Mouse (Mus musculus) intestine, embryonic 14.5 days (tissue): ENCODE measurements at regions not wholly inside any gene's neighbourhood (a gene's known extent, or its start where the extent isn't known, plus 50 kb on each side); places are given as distances from the start of the nearest gene placed in this dataset.

ENCODE experiments used
- ATAC-seq: fragments of 200-750 bp; cut with Nextera tagmentation; replicated peaks from 2 replicates; pipeline ENCODE4 v1.8.0; 2017; ENCODE audit warnings: low read depth, moderate number of reproducible peaks, moderate TSS enrichment, moderate library complexity; ENCODE audit not compliant: low FRiP score, low TSS enrichment
- DNase-seq: peaks from one replicate; pipeline ENCODE4 v3.0.0-alpha.2; 2018; ENCODE audit warnings: low spot score
- H3K27ac ChIP-seq: fragments of 300-500 bp; sonication (generic); 2 replicates; pipeline ENCODE4 v1.5.1; 2014; ENCODE audit warnings: low read depth, mild to moderate bottlenecking, control low read depth
- H3K27me3 ChIP-seq: fragments of 300-500 bp; sonication (generic); replicated peaks from 2 replicates; pipeline ENCODE4 v1.6.1; 2014; ENCODE audit warnings: low read length, control low read depth; ENCODE audit not compliant: control insufficient read depth, insufficient read depth
- H3K36me3 ChIP-seq: fragments of 300-500 bp; sonication (generic); 2 replicates; pipeline ENCODE4 v1.6.1; 2014; ENCODE audit warnings: low read length, control low read depth; ENCODE audit not compliant: control insufficient read depth, insufficient read depth
- H3K4me1 ChIP-seq: fragments of 300-500 bp; sonication (generic); replicated peaks from 2 replicates; pipeline ENCODE4 v1.6.1; 2014; ENCODE audit warnings: low read length, control low read depth, mixed read lengths; ENCODE audit not compliant: control insufficient read depth, insufficient read depth
- H3K4me2 ChIP-seq: fragments of 300-500 bp; sonication (generic); 2 replicates; pipeline ENCODE4 v1.6.1; 2014; ENCODE audit warnings: low read length
- H3K4me3 ChIP-seq: fragments of 300-500 bp; sonication (generic); 2 replicates; pipeline ENCODE4 v1.5.1; 2014; ENCODE audit warnings: low read depth, low read length, control low read depth, mixed read lengths
- H3K9ac ChIP-seq: fragments of 300-500 bp; sonication (generic); 2 replicates; pipeline ENCODE4 v1.6.1; 2014; ENCODE audit warnings: mild to moderate bottlenecking, low read length
- H3K9me3 ChIP-seq: fragments of 300-500 bp; sonication (generic); 2 replicates; pipeline ENCODE4 v1.6.1; 2016; ENCODE audit warnings: low read length, control low read depth; ENCODE audit not compliant: control insufficient read depth
- WGBS: fragments of 180-500 bp; shearing (Covaris S2); extraction: QIAGEN DNeasy Blood & Tissue Kit; methylation state at CpG from one replicate; pipeline ENCODE4 v1.1.7; 2014; 5-methylcytosine and 5-hydroxymethylcytosine counted together

GRCm38 (mm10) chr11:20882756-20883155, 51.9 kb upstream of the Lgalsl start:
- no peak for DNase-seq
- no peak overlapping the region for H3K9ac ChIP-seq
- WGBS: 16% methylated on average over 1 of the region's 1 CpGs

GRCm38 (mm10) chr11:20883907-20884306, 53.1 kb upstream of the Lgalsl start:
- Histone ChIP-seq H3K9me3 (no peaks in the 10 kb centered on the region), H3K4me1 (no peaks in the 10 kb centered on the region), H3K4me3 (no peak overlapping the region), H3K27me3 (no peaks in the 10 kb centered on the region), H3K9ac (no peak overlapping the region), H3K4me2 (no peak overlapping the region), H3K27ac (no peak overlapping the region), H3K36me3 (no peaks in the 10 kb centered on the region)
- WGBS: 64% methylated on average over 2 of the region's 2 CpGs
- ATAC-seq (no peak), DNase-seq (no peak)

More at GRCm38 (mm10) chr11:20882756-20883155, 51.9 kb upstream of the Lgalsl start:
- Histone ChIP-seq H3K27me3 (no peaks in the 10 kb centered on the region), H3K9me3 (no peaks in the 10 kb centered on the region), H3K4me1 (no peaks in the 10 kb centered on the region), H3K4me2 (no peak overlapping the region), H3K4me3 (no peak overlapping the region), H3K36me3 (no peaks in the 10 kb centered on the region), H3K27ac (no peak overlapping the region)
- no peak for ATAC-seq

GRCm38 (mm10) chr11:20887044-20887443, 56.2 kb upstream of the Lgalsl start:
- Histone ChIP-seq H3K4me1 (no peaks in the 10 kb centered on the region), H3K9ac (no peak overlapping the region), H3K4me3 (no peak overlapping the region), H3K4me2 (no peak overlapping the region), H3K36me3 (no peaks in the 10 kb centered on the region), H3K9me3 (no peaks in the 10 kb centered on the region), H3K27ac (no peak overlapping the region), H3K27me3 (no peaks in the 10 kb centered on the region)
- ATAC-seq (no peak), DNase-seq (no peak)
- 82% methylated on average over 2 of the region's 2 CpGs for WGBS

- H3K36me3 ChIP-seq: no peaks in the 10 kb centered on the region
- no peak overlapping the region for H3K9ac ChIP-seq
- no peak overlapping the region for H3K27ac ChIP-seq
- H3K9me3 ChIP-seq: no peaks in the 10 kb centered on the region
- DNase-seq (no peak), ATAC-seq (no peak)
- no peak overlapping the region for H3K4me2 ChIP-seq
- no peaks in the 10 kb centered on the region for H3K27me3 ChIP-seq
- WGBS: 57% methylated on average over 3 of the region's 3 CpGs
- H3K4me1 ChIP-seq: no peaks in the 10 kb centered on the region
- H3K4me3 ChIP-seq: no peak overlapping the region
Observed at GRCm38 (mm10) chr11:20890479-20890878, 59.6 kb upstream of the Lgalsl start.

GRCm38 (mm10) chr11:20891711-20892110, 60.9 kb upstream of the Lgalsl start:
- no peak overlapping the region for H3K27ac ChIP-seq
- no peaks in the 10 kb centered on the region for H3K27me3 ChIP-seq
- WGBS: 76% methylated on average over 10 of the region's 10 CpGs
- H3K9ac ChIP-seq: no peak overlapping the region
- no peaks in the 10 kb centered on the region for H3K36me3 ChIP-seq
- DNase-seq (no peak), ATAC-seq (no peak)
- no peak overlapping the region for H3K4me2 ChIP-seq
- no peak overlapping the region for H3K4me3 ChIP-seq
- H3K9me3 ChIP-seq: no peaks in the 10 kb centered on the region
- peaks cover 6% of the 10 kb centered on the region; the same call in 1 of the 2 replicates for H3K4me1 ChIP-seq

- no peak overlapping the region for H3K27ac ChIP-seq
- DNase-seq: no peak
Observed at GRCm38 (mm10) chr11:20896277-20897123, 65.6 kb upstream of the Lgalsl start.

GRCm38 (mm10) chr11:20897468-20897867, 66.6 kb upstream of the Lgalsl start:
- Histone ChIP-seq H3K4me2 (no peak overlapping the region), H3K9me3 (no peaks in the 10 kb centered on the region), H3K27me3 (no peaks in the 10 kb centered on the region), H3K4me1 (peaks cover 11% of the 10 kb centered on the region; the same call in 1 of the 2 replicates), H3K9ac (no peak overlapping the region), H3K4me3 (no peak overlapping the region), H3K27ac (no peak overlapping the region), H3K36me3 (no peaks in the 10 kb centered on the region)
- ATAC-seq (no peak), DNase-seq (no peak)
- 89% methylated on average over 7 of the region's 7 CpGs for WGBS

More at GRCm38 (mm10) chr11:20896277-20897123, 65.6 kb upstream of the Lgalsl start:
- Histone ChIP-seq H3K4me1 (peaks cover 11% of the 10 kb centered on the region; the same call in 1 of the 2 replicates), H3K4me3 (no peak overlapping the region), H3K9me3 (no peaks in the 10 kb centered on the region), H3K36me3 (no peaks in the 10 kb centered on the region), H3K27me3 (no peaks in the 10 kb centered on the region), H3K4me2 (no peak overlapping the region), H3K9ac (no peak overlapping the region)
- no peak; the same call in 1 of the 2 replicates for ATAC-seq
- WGBS: 62% methylated on average over 11 of the region's 11 CpGs

- Histone ChIP-seq H3K4me1 (peaks cover 11% of the 10 kb centered on the region; the same call in 1 of the 2 replicates), H3K9ac (no peak overlapping the region), H3K36me3 (no peaks in the 10 kb centered on the region), H3K27me3 (no peaks in the 10 kb centered on the region), H3K4me2 (no peak overlapping the region), H3K27ac (no peak overlapping the region), H3K9me3 (no peaks in the 10 kb centered on the region), H3K4me3 (no peak overlapping the region)
- DNase-seq: no peak
- ATAC-seq: no peak
- WGBS: 66% methylated on average over 4 of the region's 4 CpGs
Observed at GRCm38 (mm10) chr11:20898558-20898957, 67.7 kb upstream of the Lgalsl start.

- Histone ChIP-seq H3K9me3 (no peaks in the 10 kb centered on the region), H3K9ac (no peak overlapping the region), H3K4me3 (no peak overlapping the region), H3K27me3 (no peaks in the 10 kb centered on the region), H3K4me2 (no peak overlapping the region), H3K36me3 (no peaks in the 10 kb centered on the region), H3K27ac (no peak overlapping the region), H3K4me1 (peaks cover 11% of the 10 kb centered on the region; the same call in 1 of the 2 replicates)
- no peak for DNase-seq
- ATAC-seq: no peak
- WGBS: 83% methylated on average over 6 of the region's 6 CpGs
Observed at GRCm38 (mm10) chr11:20899766-20900165, 68.9 kb upstream of the Lgalsl start.
